Mouse (Mus musculus): Measurements from ENCODE around the gene Cdc37. TPM values are rescaled to one million over a fixed set of nuclear protein-coding genes. Genes with fewer than 3 reads are reported as not detected.

The Cdc37 gene
- total RNA-seq, 2 experiments from 2014 or later = 72.1 to 283 TPM

GRCm38 (mm10) chr9:21138386-21138785, 11.4 kb downstream of the Cdc37 start:
- no peak for ATAC-seq (replicated peaks; ENCODE audit: poor library complexity)

- peak; percentile 64 for ATAC-seq (replicated peaks; ENCODE audit: poor library complexity)
Measured at GRCm38 (mm10) chr9:21137229-21137628, 12.6 kb downstream of the Cdc37 start.

- no peak for ATAC-seq (replicated peaks; ENCODE audit: poor library complexity)
Measured at GRCm38 (mm10) chr9:21136401-21136800, 13.4 kb downstream of the Cdc37 start.

GRCm38 (mm10) chr9:21135941-21136381, 13.8 kb downstream of the Cdc37 start:
- ATAC-seq (replicated peaks; ENCODE audit: poor library complexity) = no peak

GRCm38 (mm10) chr9:21135329-21135890, 14.4 kb downstream of the Cdc37 start:
- ATAC-seq (replicated peaks; ENCODE audit: poor library complexity) = no peak

- no peak for ATAC-seq (replicated peaks; ENCODE audit: poor library complexity)
Measured at GRCm38 (mm10) chr9:21134595-21135328, 15.0 kb downstream of the Cdc37 start.

GRCm38 (mm10) chr9:21133064-21133707, 16.6 kb downstream of the Cdc37 start:
- no peak for ATAC-seq (replicated peaks; ENCODE audit: poor library complexity)

GRCm38 (mm10) chr9:21132102-21132775, 17.5 kb downstream of the Cdc37 start:
- ATAC-seq (replicated peaks; ENCODE audit: poor library complexity) = no peak

- peak; percentile 87 for ATAC-seq (replicated peaks; ENCODE audit: poor library complexity)
Measured at GRCm38 (mm10) chr9:21131059-21131956, 18.5 kb downstream of the Cdc37 start, which contains the start of gene Tyk2. TSS of gene Tyk2 (minus strand) at chr9:21131243.

GRCm38 (mm10) chr9:21126259-21126627, 23.5 kb downstream of the Cdc37 start:
- peak; percentile 65 for ATAC-seq (replicated peaks; ENCODE audit: poor library complexity)

- peak; percentile 60 for ATAC-seq (replicated peaks; ENCODE audit: poor library complexity)
Measured at GRCm38 (mm10) chr9:21125502-21126258, 24.1 kb downstream of the Cdc37 start.

GRCm38 (mm10) chr9:21124837-21125236, 24.9 kb downstream of the Cdc37 start:
- no peak for ATAC-seq (replicated peaks; ENCODE audit: poor library complexity)

GRCm38 (mm10) chr9:21121483-21121882, 28.3 kb downstream of the Cdc37 start:
- no peak for ATAC-seq (replicated peaks; ENCODE audit: poor library complexity)

- ATAC-seq (replicated peaks; ENCODE audit: poor library complexity) = no peak
Measured at GRCm38 (mm10) chr9:21117073-21117472, 32.7 kb downstream of the Cdc37 start.

- no peak for ATAC-seq (replicated peaks; ENCODE audit: poor library complexity)
Measured at GRCm38 (mm10) chr9:21115105-21115504, 34.7 kb downstream of the Cdc37 start.

- ATAC-seq (replicated peaks; ENCODE audit: poor library complexity) = no peak
Measured at GRCm38 (mm10) chr9:21114190-21114589, 35.6 kb downstream of the Cdc37 start.

GRCm38 (mm10) chr9:21113751-21114150, 36.0 kb downstream of the Cdc37 start:
- no peak for ATAC-seq (replicated peaks; ENCODE audit: poor library complexity)

- no peak; the same call in 1 of the 2 replicates for ATAC-seq (replicated peaks; ENCODE audit: poor library complexity)
Measured at GRCm38 (mm10) chr9:21107607-21108237, 42.1 kb downstream of the Cdc37 start.

All from megakaryocyte progenitor cell, adult 5-6 weeks (primary cell).